Mouse (Mus musculus): ENCODE data around the gene Ncf2. TPM values are rescaled to one million over a fixed set of nuclear protein-coding genes. Genes with fewer than 3 reads are reported as not detected.

Gene Ncf2
- polyA plus RNA-seq, 1 experiment from 2014 or later, result 2.0 TPM

DNA sequence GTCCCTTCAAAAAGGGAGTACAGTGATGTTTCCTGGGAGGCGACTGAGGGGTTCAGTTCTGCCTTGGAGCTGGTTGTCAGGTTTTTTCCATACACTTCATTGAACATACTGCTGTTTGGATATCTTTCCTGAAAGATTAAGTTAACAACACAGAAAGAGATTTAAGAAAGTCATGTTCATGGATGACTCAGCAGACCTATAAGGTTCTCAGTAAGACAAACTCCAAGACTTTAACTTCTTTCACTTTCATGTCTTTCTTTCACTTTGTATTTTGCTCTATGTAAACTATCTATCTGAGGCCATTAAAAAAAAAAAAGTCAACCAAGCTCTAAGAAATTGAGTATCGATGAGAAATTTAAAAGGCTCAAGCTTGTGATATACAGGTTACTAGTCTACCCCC is 41.1 kb downstream of the Ncf2 start:
- H3K27ac ChIP-seq (replicated peaks), result no peak overlapping the region
- H3K4me2 ChIP-seq (replicated peaks), result no peak overlapping the region
- no peaks in the 10 kb centered on the region for H3K27me3 ChIP-seq
- peaks cover 78% of the 10 kb centered on the region for H3K36me3 ChIP-seq
- WGBS, result 95% methylated on average over 2 of the region's 2 CpGs
- no peak for ATAC-seq (replicated peaks)
- no peak overlapping the region for H3K9ac ChIP-seq (replicated peaks)
- H3K9me3 ChIP-seq, result no peaks in the 10 kb centered on the region
- no peaks in the 10 kb centered on the region for H3K4me1 ChIP-seq
- H3K4me3 ChIP-seq, result no peak overlapping the region

GRCm38 (mm10) chr1:152844634-152845033 is 44.6 kb downstream of the Ncf2 start:
- Histone ChIP-seq H3K4me3 (no peak overlapping the region), H3K27ac (replicated peaks) (no peak overlapping the region), H3K4me2 (replicated peaks) (no peak overlapping the region), H3K9ac (replicated peaks) (no peak overlapping the region), H3K9me3 (no peaks in the 10 kb centered on the region), H3K4me1 (no peaks in the 10 kb centered on the region), H3K27me3 (no peaks in the 10 kb centered on the region), H3K36me3 (peaks cover 86% of the 10 kb centered on the region)
- WGBS, result 93% methylated on average over 1 of the region's 1 CpGs
- ATAC-seq (replicated peaks), result no peak

DNA sequence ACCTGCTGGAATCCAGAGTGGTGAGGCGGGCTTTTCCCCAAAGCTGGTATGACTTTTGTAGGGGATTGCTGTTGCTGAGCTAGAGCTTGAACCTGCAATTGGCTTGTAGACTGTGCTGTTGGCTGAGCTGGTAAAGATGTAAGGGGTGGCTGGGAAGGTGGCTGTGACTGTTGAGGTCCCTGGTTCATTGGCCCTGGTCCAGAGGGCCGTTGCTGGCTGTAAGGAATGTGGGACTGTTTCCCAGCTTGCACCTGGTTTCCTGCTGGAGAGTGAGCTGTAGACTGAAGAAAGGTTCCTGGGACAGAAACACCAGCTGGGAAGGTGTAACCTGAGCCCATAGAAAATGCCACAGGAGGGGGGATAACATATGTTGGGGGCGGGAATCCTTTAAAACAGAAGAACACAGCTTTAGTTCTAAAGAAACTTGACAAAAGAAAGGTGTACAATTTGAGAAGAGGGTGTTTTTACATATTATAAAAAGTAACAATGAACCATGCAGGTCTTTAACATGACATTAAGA is 45.3 kb downstream of the Ncf2 start:
- no peak overlapping the region for H3K4me3 ChIP-seq
- H3K9me3 ChIP-seq, result no peaks in the 10 kb centered on the region
- no peak overlapping the region for H3K9ac ChIP-seq (replicated peaks)
- H3K27ac ChIP-seq (replicated peaks), result no peak overlapping the region
- H3K4me2 ChIP-seq (replicated peaks), result no peak overlapping the region
- H3K36me3 ChIP-seq, result peaks cover 82% of the 10 kb centered on the region
- WGBS, result 80% methylated on average over 3 of the region's 3 CpGs
- no peak for ATAC-seq (replicated peaks)
- H3K27me3 ChIP-seq, result no peaks in the 10 kb centered on the region
- H3K4me1 ChIP-seq, result no peaks in the 10 kb centered on the region

DNA sequence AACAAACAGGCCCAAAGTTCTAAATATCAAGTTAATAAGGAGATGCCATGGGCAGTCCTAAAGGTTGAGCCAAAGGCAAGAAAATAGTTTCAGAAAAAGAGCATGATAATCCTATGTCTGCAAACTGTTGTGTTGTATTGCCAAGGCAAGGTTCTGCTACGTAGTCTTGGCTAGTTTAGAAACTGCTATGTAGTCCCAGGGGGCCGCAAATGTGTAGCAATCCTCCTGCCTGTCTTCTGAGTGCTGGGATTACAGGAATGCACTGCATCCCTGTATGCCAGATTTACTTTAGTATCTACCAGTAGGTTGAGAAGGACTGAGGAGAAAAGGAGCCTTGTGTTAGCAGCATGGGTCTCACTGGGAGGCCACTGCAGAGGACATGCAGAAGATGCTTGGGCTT is 46.9 kb downstream of the Ncf2 start:
- Histone ChIP-seq H3K27ac (replicated peaks) (no peak overlapping the region), H3K9me3 (no peaks in the 10 kb centered on the region), H3K4me3 (no peak overlapping the region), H3K36me3 (peaks cover 79% of the 10 kb centered on the region), H3K27me3 (no peaks in the 10 kb centered on the region), H3K4me2 (replicated peaks) (no peak overlapping the region), H3K9ac (replicated peaks) (no peak overlapping the region), H3K4me1 (no peaks in the 10 kb centered on the region)
- ATAC-seq (replicated peaks), result no peak
- 97% methylated on average over 2 of the region's 2 CpGs for WGBS

GRCm38 (mm10) chr1:152869901-152870300 is 69.9 kb downstream of the Ncf2 start:
- Histone ChIP-seq H3K9ac (replicated peaks) (no peak overlapping the region), H3K4me1 (peaks cover 3% of the 10 kb centered on the region; the same call in 1 of the 2 replicates), H3K4me3 (no peak overlapping the region), H3K27ac (replicated peaks) (no peak overlapping the region), H3K36me3 (peaks cover 29% of the 10 kb centered on the region), H3K4me2 (replicated peaks) (no peak overlapping the region), H3K9me3 (no peaks in the 10 kb centered on the region), H3K27me3 (no peaks in the 10 kb centered on the region)
- no peak for ATAC-seq (replicated peaks)
- WGBS, result 98% methylated on average over 6 of the region's 6 CpGs

DNA sequence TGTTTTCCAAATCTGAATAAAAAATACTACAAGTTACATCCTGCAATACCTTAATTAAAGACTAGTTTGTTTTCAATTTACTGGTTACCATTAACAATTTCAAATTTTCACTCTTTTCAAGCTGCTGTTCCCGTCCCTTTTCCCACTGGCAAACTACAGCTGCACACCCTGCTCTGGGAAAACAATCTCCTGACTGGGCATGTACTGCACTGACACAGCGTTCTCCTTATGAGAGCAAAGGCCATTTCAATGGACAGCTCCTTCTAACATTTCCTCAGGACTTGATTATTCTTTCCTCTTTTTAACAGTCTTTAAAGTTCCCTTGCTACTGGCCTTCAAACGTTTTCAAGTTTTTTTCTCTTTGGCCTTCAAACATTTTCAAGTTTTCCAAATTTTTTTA is 71.0 kb downstream of the Ncf2 start:
- Histone ChIP-seq H3K9ac (replicated peaks) (no peak overlapping the region), H3K4me1 (peaks cover 3% of the 10 kb centered on the region; the same call in 1 of the 2 replicates), H3K27me3 (no peaks in the 10 kb centered on the region), H3K27ac (replicated peaks) (no peak overlapping the region), H3K4me2 (replicated peaks) (no peak overlapping the region), H3K9me3 (no peaks in the 10 kb centered on the region), H3K36me3 (peaks cover 21% of the 10 kb centered on the region), H3K4me3 (no peak overlapping the region)
- 85% methylated on average over 3 of the region's 3 CpGs for WGBS
- ATAC-seq (replicated peaks), result no peak

Other genes starting within 250 kb of the Ncf2 start
- 0.27 TPM in 1 of 2 replicates, not detected in the other for gene Apobec4, start 49.6 kb upstream of the Ncf2 start, polyA plus RNA-seq (2015; fragmentation: Nextera tagmentation; extraction: Ambion mirVana)
- gene Rgl1, start 33.8 kb upstream of the Ncf2 start, polyA plus RNA-seq (2015; fragmentation: Nextera tagmentation; extraction: Ambion mirVana), result 21.2 and 22.8 TPM in 2 replicates
- 377 and 388 TPM in 2 replicates for gene Arpc5, start 33.7 kb upstream of the Ncf2 start, polyA plus RNA-seq (2015; fragmentation: Nextera tagmentation; extraction: Ambion mirVana)
- 30.6 and 30.8 TPM in 2 replicates for gene Smg7, start 102.5 kb downstream of the Ncf2 start, polyA plus RNA-seq (2015; fragmentation: Nextera tagmentation; extraction: Ambion mirVana)
- gene Nmnat2, start 154.8 kb downstream of the Ncf2 start, polyA plus RNA-seq (2015; fragmentation: Nextera tagmentation; extraction: Ambion mirVana), result 69.5 and 71.9 TPM in 2 replicates